In the genomic region with DNA sequence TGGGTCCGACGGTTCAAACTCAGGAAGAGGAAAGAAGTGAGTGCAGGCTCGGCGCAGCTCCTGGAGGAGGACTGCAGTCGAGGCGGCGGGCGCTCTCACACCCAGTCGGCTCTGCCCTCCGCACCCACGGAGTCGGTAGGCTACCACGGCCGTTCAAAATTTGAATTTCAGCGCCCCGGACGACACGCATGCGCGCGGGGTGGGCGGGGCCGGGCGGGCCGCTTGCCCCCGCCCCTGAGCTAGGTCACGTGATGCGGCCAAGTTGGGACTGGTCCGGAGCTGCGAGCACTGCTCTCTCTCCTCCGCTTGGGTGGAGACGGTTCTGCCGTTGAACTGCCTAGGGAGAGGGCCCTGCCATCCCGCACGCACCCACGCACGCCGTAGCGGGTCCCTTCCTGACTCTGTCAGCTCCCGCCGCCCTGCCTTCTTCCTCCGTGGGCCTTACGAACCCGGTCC, we compare ENCODE assay signal across 8 mouse cellular contexts. TPM values are rescaled to one million over a fixed set of nuclear protein-coding genes. Genes with fewer than 3 reads are reported as not detected.
DNase-seq lines count a peak whose midpoint lies in the region; ATAC-seq and TF ChIP-seq lines count a peak whose summit lies in the region.

A gene (minus strand): TSS at position 168 of the 456 bp plus-strand sequence.

- peak within 1 kb of the TSS; percentile 95 for H3K27ac ChIP-seq in lung, embryonic 14.5 days (ENCODE audit: low read depth)

- peak; percentile 91 to 94 for ATAC-seq in hematopoietic stem cell, adult 5-6 weeks (replicated peaks in 1 of 2; ENCODE audit: insufficient read depth in 1 of 2, low FRiP score in 2 of 2, low TSS enrichment in 1 of 2, low read depth in 1 of 2, poor library complexity in 2 of 2, severe bottlenecking in 2 of 2)
- peak; percentile 98 for ATAC-seq in lung, embryonic 14.5 days (ENCODE audit: insufficient read depth)
- ATAC-seq in neutrophil, adult 5-6 weeks (ENCODE audit: extremely low read depth, insufficient number of reproducible peaks, low FRiP score, poor library complexity, severe bottlenecking) = peak; percentile 95

- peak; percentile 13; the same call in 1 of the 2 replicates for TF ChIP-seq CTCF in lung, embryonic 14.5 days (IDR thresholded peaks at IDR 0.05; ENCODE audit: low read depth)

- under 1% methylated on average over 44 of the region's 44 CpGs for WGBS in lung, embryonic 14.5 days

- peaks cover 13% of the 10 kb centered on the region for H3K4me1 ChIP-seq in lung, embryonic 14.5 days (ENCODE audit: insufficient read depth)

- no peaks in the 10 kb centered on the region for H3K9me3 ChIP-seq in lung, embryonic 14.5 days (ENCODE audit: low read depth, low read length)

- peak within 1 kb of the TSS; percentile 88 for H3K9ac ChIP-seq in lung, embryonic 14.5 days

- no peaks in the 10 kb centered on the region for H3K27me3 ChIP-seq in lung, embryonic 14.5 days (ENCODE audit: insufficient read depth, low read length)

- peak; percentile 87 for DNase-seq in MN1 (ENCODE audit: low spot score)
- DNase-seq in cerebellum, adult 8-10 months = peak; percentile 82
- peak; percentile 94 for DNase-seq in forelimb bud, embryonic 11.5 days (ENCODE audit: low read depth, low spot score)
- DNase-seq in layer of hippocampus, adult 8-10 months (ENCODE audit: low spot score in 2 of 2) = peak; percentile 76 to 78
- peak; percentile 97 for DNase-seq in lung, embryonic 14.5 days
- peak; percentile 85 to 89 for DNase-seq in thymus, adult 18-20 months

- H3K4me3 ChIP-seq in lung, embryonic 14.5 days (ENCODE audit: low read depth, low read length) = peak within 1 kb of the TSS; percentile 86

- H3K4me2 ChIP-seq in lung, embryonic 14.5 days = peak within 1 kb of the TSS; percentile 80

- peaks cover under 1% of the 10 kb centered on the region; the same call in 1 of the 2 replicates for H3K36me3 ChIP-seq in lung, embryonic 14.5 days (ENCODE audit: insufficient read depth)

RNA-seq across cellular contexts. Expression of the gene that starts here (rescaled TPM):
- total RNA-seq in hematopoietic stem cell, adult 5-6 weeks (2017) = 36.2 and 39.2 TPM in 2 replicates
- total RNA-seq in layer of hippocampus, adult 8-10 months (2022) = 10 to 100 TPM; 23.7 to 32.9 (median 29.4) TPM
- 68.6 and 74.1 TPM in 2 replicates for polyA plus RNA-seq in lung, embryonic 14.5 days (2014; fragmentation: Nextera tagmentation; extraction: Ambion mirVana)
- 2.2 and 5.0 TPM in 2 replicates for total RNA-seq in neutrophil, adult 5-6 weeks (2017)

Comparison
In these comparisons a context has a peak if more than half of its experiments do, and no peak if none do; other contexts are left out.
1. Peak in every context shown above with its lines: DNase-seq, ATAC-seq, H3K4me3 ChIP-seq and H3K27ac ChIP-seq.